Mouse (Mus musculus) Muller cell, postnatal 12 days (primary cell): ENCODE data around the gene Nrxn1.

ENCODE experiments used
- DNase-seq: peaks from one replicate; pipeline ENCODE4 v3.0.0-alpha.2; 2015; ENCODE audit errors: inconsistent ontology term

Gene Nrxn1

DNA sequence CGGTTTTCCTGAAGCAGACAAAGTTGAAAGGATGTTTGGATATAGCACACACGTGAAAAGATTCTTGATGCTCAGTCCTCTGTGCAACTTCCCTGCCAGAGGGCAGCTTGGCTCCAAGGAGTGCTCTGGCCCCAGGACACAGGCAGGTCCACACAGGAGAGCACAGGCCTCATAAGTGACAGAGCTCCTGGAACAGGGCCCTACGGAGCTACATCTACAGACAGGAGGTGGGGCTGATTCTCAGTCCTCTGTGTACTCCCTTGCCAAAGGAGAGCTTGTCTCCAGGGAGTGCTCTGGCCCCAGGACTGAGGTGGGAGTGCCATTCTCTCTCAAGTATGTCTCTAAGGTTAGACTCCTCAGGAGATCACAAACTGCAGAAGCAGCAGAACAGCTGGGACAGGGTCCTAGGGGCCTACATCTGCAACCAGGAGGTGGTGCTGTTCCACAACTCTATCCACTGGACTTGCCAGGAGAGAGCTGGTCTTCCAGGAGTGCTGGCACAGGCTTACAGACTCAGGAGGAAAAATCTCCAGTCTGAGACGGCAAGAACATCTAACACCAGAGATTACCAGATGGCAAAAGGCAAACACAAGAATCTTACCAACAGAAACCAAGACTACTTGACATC, 129.9 kb downstream of the Nrxn1 start:
- DNase-seq = no peak

GRCm38 (mm10) chr17:90955221-90955620, 137.7 kb downstream of the Nrxn1 start:
- no peak for DNase-seq

DNA sequence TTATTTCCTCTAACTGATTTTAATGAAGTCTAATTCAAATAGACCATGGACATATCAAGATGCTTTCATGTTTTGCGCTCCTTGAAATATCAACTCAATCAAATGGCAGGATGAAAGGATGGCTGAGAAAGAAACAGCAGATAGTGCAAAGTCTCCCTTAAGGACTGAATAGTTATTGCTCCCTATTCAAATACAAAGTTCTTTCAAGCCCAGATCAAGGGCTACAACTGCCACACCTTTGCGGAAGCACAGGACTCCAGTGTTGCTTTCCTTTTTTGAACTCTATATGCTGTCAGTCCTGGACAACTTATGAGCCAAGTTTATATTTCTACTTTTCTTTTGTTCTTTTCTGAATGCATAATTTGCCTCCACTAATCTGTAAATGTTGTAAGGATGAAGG, 157.9 kb downstream of the Nrxn1 start:
- DNase-seq = no peak

- no peak for DNase-seq
Measured at GRCm38 (mm10) chr17:90913320-90913719, 179.6 kb downstream of the Nrxn1 start.

DNA sequence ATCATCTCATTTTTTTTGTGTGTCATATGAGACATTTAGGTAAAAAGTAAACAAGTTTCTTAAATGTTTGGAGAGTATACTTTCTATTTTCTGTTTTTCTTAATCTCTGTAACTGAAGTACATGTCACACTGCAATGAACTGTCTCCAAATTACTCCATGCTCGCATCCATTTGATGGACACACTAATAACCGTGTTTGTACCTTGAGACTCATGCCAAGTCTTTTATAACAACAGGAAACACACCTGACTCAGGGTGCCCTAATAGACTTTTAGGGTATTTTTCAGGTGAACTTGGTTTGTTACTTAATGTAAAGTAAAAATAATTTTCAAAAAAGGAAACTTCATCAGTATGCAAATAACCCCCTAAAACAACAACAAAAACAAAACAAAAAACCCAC, 180.1 kb downstream of the Nrxn1 start:
- no peak for DNase-seq

GRCm38 (mm10) chr17:90912341-90912740, 180.5 kb downstream of the Nrxn1 start:
- no peak for DNase-seq

DNA sequence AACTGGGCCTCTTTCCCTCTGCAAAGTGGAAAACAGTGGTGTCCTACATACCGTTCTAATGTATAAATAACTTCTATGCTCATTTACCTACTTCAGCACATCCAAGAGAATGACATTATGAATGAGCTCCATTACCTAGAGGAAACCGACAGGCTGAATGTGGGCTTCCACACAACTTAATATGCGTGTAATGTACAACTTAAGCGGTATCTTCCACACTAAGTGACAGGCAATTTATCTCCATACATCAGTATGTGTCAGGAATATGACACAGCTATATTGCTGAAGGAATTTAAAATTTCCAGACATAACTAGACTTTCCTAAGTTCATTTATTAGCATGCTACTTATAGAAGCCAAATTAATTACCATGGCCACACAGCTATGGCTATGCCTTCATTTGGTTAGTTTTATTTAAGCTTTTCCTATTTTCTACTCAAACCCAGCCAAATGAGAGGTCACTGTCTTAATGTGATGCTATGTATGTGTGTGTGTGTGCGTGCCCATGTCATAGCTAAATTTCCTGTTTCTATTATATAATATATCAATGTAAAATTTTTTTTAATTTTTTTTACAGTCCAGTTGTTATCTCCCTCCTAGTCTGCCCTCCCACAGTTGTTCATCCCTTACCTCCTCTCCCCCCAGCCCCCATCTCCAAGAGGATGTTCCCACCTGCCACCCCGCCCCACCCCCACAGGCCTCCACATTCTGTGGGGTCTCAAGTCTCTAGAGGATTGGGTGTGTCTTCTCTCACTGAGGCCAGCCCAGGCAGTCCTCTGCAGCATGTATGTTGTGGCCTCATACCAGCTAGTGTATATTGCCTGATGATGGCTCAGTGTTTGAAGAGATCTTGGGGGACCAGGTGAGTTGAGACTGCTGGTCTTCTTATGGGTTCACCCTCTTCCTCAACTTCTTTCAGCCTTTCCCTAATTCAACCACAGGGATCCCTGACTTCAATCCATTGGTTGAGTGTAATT, 186.5 kb downstream of the Nrxn1 start:
- no peak for DNase-seq

DNA sequence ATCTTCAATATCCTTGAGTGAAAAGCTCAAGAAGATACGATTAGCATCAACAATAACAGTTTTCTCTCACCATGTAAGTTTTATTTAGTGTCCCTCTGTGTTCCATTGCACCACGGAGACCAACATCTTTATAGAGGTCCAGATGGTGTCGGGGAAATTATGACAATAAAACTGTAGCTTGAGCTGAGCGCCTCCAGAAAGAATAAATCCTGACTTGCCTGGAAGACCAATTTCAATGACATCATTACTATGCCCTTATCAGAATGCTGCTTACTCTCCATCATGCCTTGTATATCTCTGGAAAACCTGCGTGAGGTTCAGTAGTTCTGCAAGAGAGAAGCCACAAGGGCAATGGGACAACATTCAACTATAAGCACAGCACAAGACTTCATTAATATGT, 187.7 kb downstream of the Nrxn1 start:
- DNase-seq = no peak

GRCm38 (mm10) chr17:90892327-90893259, 200.3 kb downstream of the Nrxn1 start:
- DNase-seq = peak; percentile 84

DNA sequence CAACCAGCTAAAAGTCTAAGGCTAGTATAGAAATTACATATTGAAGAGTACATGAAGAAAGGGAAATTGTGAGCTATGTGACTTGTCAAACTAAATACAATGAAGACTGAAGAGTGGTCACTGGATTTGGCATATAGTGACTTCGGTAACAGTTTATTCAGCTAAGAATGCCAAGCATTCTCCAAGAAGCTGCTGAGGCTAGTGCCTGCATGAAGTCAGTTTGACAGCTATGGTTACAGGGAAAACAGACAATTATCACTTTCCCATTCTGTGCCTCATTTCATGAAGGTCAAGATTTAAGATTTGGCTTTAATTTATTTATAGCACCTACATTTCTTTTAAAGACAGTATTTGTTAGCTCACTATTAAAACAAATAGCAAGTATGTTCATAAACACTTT, 201.2 kb downstream of the Nrxn1 start:
- DNase-seq = peak; percentile 62

- DNase-seq = peak; percentile 30
Measured at GRCm38 (mm10) chr17:90857225-90857624, 235.6 kb downstream of the Nrxn1 start.

GRCm38 (mm10) chr17:90843876-90844275, 249.0 kb downstream of the Nrxn1 start:
- DNase-seq = peak; percentile 45

- no peak for DNase-seq
Measured at GRCm38 (mm10) chr17:90843072-90843611, 249.7 kb downstream of the Nrxn1 start.

DNA sequence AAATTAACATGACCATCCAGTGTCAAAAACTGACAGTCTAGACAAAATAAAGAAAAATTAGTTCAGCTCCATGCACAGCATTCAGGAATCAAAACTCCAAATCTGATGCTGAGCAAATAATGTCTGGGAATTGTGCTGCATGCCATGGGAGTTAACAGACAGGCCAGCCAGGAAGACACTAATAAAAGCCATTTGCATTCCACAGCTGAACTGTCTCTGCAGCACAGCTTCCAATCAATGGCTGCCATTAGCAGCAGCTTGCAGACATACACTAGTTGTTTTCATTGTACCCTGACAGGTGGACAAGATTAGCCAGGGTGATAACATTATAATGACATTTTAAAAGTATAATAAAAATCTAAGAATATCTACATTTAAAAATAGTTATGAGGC, 255.9 kb downstream of the Nrxn1 start:
- DNase-seq = peak; percentile 80

- no peak for DNase-seq
Measured at GRCm38 (mm10) chr17:90836154-90837021, 256.5 kb downstream of the Nrxn1 start.

DNA sequence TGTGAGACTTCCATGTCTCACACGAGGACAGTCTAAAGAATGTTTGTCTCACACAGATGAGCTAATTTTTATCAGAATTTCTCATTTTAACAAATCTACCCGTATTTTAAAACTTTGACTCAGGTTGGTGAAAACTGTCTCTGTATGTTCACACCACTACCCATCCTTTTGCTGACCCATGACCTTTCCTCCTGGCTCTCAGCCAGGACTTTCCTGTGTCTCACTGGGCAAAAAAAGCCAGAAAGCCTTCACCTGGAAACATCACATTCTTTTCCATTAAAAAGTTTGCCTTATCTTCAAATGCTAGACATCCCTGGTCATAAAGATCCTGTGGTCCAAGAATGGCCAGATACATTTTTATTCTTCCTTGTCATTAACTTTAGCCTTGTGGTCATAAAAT, 274.5 kb downstream of the Nrxn1 start:
- DNase-seq = no peak

DNA sequence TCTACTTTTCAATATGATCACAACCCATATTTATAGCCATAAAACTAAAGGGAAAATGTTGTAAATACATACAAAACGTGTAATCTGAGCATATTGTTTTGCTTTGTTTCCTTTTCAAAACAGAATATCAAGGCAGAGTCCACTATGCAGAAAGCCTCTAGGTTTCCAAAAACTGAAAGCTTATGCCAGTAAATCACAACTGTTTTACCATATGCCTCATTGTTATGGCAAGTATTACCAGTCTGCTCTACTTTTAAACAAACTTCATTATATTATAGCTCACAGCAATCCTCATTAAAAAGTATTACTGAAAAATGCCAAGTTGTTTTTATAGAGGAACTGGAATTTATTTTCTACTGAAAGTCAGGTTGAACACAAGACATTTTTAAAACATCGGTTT, 275.0 kb downstream of the Nrxn1 start:
- no peak for DNase-seq

- peak; percentile 85 for DNase-seq
Measured at GRCm38 (mm10) chr17:90815306-90815705, 277.6 kb downstream of the Nrxn1 start.

GRCm38 (mm10) chr17:90813760-90814159, 279.1 kb downstream of the Nrxn1 start:
- peak; percentile 96 for DNase-seq

DNA sequence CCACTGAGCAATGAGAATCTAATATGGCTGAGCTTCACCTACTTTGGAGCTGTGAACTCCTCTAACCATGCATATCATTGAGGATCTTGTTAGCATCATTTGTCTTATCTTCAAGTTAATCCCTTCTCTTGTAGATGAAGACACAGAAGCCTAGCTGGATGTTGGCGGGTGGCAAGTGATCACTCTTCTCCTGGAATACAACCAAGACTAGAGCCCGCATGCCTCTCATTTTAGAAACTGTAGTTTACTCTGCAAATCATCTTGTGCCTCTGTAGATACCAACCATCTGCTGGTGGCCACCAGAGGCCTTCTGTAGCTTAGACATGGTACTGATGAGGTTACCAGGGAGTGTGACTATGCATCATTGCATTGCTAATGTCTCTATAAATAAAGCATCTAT, 280.4 kb downstream of the Nrxn1 start:
- no peak for DNase-seq
